Mouse (Mus musculus) ES-E14 (cell line): ENCODE results near the gene Jph2.

ENCODE experiments used
- HCFC1 ChIP-seq: IDR thresholded peaks from 2 replicates; pipeline ENCODE4 v1.6.1; 2012; ENCODE audit warnings: low read length, inconsistent platforms, borderline replicate concordance; ENCODE audit not compliant: insufficient read depth
- ZC3H11A ChIP-seq: IDR thresholded peaks from 2 replicates; pipeline ENCODE4 v1.6.1; 2012; ENCODE audit warnings: low read depth, mild to moderate bottlenecking, inconsistent platforms, low read length, borderline replicate concordance
- ZNF384 ChIP-seq: IDR thresholded peaks from 2 replicates; pipeline ENCODE4 v1.6.1; 2012; ENCODE audit warnings: low read depth, low read length, inconsistent platforms

- TF ChIP-seq ZNF384: no peak
- TF ChIP-seq ZC3H11A: no peak
- no peak for TF ChIP-seq HCFC1
These were observed 41.5 kb downstream of the Jph2 start for GRCm38 (mm10) chr2:163356113-163356840.
